Mouse (Mus musculus) frontal cortex, postnatal 14 days (tissue): Measurements from ENCODE around the gene Dll3.

Experiments
- DNase-seq, 2 experiments: peaks; one replicate each; pipeline ENCODE4 v3.0.0; 2022; ENCODE audit warnings: low spot score in 2 of 2

Dll3 gene

DNA sequence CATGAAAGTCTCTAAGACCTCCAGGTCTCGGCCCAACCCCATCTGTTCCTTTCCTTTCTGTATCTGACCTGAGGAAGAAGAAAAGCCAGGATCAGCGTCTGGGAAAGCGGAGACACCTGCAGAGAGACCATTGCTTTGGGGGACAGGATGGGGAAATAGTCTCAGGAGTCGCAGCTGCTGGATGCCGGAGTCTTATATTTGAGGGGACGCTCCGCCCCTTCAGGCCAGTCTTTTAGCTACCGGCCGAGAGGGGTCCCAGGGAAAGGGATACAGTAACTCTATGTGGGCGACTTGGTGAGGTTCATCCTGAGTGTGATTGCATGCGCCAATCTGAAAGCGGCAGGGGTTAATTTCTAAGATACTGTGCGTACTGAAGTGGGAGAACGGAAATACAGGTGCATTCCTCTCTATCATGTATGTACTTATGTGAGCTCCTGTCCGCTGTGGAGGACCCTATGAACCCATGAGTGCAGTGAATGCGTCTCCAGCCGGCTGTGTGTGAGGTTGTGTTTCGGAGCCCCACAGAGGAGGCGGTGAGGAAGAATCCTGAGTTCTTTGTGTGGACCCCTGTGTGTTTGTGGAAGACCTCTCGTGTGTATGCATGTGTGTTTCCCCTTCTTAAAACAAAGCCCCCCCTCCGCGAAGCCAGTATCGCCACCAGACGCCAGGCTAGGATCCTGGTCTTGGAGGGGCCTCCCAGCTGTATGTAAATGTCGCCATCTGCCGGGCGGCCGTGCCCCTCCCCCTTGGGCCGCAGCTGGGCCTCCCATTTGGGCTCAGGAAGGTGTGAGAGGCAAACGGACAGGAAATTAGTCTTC is at the start of gene Dll3:
Gene Dll3 (minus strand): TSS at position 623 of the 818 bp plus-strand sequence.
- DNase-seq, result peak in 1 of 2 experiments; percentile 50

GRCm38 (mm10) chr7:28351676-28352191 is 49.7 kb upstream of the Dll3 start:
- no peak for DNase-seq

GRCm38 (mm10) chr7:28350155-28350883 is 48.3 kb upstream of the Dll3 start, which contains the start of gene Rps16:
Rps16 (plus strand) TSS chr7:28350652.
- DNase-seq, result peak; percentile 95 to 97

DNA sequence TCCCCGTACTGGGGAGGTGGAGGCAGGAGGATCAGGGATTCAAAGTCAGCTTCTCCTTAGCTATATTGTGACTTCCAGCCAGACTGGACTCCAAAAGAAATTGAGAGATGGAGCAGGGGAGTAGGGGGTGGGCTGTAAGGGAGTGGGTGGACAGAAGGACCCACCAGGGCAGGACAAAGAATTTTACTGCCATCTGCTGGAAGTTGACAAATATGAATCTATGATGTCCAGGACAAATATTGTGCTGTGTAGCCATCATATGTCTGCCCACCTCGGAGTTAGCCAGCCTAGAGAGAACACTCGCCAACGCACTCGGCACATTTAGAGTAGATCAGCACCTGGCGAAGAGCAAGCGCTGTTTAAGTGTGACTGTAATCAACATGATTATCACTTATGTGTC is 46.6 kb upstream of the Dll3 start:
- no peak for DNase-seq

DNA sequence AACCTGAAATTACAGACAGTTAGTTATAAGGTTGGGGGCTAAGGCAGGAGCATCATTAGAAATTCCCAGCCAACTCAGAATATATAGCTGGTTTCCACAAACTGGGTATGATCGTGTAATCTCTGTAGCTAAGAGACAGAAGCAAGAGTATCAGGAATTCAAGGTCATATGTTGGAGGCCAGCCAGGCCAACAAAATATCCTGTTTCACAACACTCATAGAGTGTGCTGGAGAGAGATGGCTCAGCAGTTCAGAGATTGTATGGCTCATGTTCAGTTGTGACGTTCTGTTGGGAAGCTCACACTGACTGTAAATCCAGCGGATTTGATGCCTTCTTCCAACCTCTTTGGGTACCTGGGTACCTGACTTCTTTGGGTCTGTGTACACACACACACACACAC is 45.7 kb upstream of the Dll3 start:
- no peak for DNase-seq

DNA sequence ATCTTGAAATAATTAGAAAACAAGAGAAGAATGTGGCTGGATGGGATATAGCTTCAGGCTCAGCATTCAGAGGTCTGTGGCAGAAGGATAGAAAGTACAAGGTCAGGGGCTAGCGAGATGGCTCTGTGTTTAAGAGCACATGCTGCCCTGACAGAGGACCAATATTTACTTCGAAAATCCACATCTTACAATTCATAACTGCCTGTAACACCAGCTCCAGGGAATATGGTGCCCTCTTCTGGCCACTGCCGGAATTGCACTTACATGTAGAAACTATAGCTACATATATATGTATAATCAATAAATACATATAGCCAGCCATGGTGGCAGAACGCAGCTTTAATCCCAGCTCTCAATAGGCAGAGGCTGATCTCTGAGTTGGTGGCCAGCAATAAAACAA is 42.6 kb upstream of the Dll3 start:
- peak in 1 of 2 experiments; percentile 58 for DNase-seq

GRCm38 (mm10) chr7:28341381-28341780 is 39.3 kb upstream of the Dll3 start:
- no peak for DNase-seq

GRCm38 (mm10) chr7:28339213-28339917 is 37.3 kb upstream of the Dll3 start:
- DNase-seq, result no peak

DNA sequence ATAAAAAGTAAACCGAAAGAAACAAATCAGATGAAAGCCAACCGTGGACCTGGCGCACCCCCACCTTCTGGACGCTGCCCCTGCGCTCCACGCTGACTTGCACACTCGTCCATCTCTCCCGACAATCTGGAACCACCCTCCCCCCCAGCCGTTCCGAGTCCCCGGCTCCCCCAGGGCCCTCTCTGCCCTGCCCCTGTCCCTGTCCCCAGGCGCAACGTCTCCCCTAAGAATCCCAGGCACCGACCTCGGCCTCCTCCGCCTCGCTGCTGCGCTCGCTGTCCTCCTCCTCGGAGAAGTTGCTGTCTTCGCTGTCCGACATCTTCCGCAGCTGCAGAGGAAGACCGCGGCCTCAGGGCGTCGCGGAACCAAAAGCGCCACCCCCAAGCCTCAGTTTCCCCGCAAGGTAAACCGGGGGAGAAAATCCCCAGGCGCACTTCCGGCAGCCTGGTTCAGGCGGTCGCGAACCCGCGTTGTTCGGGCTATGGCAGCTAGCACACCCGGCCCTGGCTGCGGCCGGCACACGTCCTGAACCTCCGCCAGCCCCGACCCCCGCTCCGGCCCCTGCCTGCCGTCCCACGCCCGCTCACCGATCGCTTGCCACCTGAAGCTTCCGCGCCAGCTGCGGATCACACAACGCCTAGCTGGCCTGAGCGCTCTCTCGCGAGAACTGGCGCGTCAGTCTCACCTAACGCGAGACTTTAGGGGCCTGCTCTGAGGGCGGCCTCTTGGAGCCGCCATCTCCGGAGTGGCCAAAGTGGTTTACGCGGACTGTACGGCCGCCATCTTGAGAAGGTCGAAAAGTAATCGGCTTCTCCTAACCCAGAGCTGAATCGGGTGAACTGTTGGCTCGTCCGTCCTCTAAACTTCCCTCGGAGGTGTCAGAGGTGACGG is 36.3 kb upstream of the Dll3 start, which contains the start of gene Supt5:
Gene Supt5 (minus strand): TSS at position 639 of the 891 bp plus-strand sequence.
- DNase-seq, result peak; percentile 94

DNA sequence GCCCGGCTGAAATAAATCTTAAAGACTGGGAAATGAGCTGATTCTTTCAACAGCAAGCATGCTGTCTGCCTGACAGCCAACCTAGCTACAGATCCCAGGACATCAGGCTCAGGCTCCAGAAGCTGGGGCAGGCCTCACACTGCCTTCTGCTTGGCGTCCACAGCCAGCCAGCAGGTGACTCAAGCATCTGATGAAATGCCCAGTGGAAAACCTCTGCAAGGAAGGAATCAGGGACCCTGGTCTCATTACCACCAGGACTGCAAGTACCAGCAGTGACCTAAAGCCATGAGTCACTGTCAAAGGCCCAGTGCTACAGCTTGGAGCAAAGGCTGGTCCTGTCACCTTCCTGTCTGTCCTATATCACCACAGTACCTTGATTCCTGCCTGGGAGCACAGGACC is 33.4 kb upstream of the Dll3 start:
- DNase-seq, result no peak

DNA sequence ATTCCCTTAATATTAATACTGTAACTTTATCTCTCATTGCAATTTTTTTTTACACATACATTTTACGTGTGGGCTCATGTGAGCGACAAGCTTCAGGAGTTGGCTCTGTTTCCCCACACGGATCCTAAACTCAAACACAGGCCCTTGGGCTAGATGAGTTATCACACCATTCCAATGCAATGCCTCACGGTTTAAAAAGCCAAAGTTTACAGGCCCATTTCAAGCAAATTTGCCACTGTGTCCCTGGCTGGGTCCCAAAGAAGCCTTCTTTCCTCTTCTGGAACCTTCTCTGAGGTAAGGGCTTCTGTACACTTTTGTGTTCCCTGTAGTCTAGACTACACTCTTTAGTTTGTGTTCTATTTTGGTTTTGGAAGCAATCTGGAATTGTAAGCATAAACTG is 32.5 kb upstream of the Dll3 start:
- DNase-seq, result no peak

GRCm38 (mm10) chr7:28328260-28328659 is 26.2 kb upstream of the Dll3 start:
- no peak for DNase-seq

GRCm38 (mm10) chr7:28326457-28326856 is 24.4 kb upstream of the Dll3 start:
- DNase-seq, result no peak

DNA sequence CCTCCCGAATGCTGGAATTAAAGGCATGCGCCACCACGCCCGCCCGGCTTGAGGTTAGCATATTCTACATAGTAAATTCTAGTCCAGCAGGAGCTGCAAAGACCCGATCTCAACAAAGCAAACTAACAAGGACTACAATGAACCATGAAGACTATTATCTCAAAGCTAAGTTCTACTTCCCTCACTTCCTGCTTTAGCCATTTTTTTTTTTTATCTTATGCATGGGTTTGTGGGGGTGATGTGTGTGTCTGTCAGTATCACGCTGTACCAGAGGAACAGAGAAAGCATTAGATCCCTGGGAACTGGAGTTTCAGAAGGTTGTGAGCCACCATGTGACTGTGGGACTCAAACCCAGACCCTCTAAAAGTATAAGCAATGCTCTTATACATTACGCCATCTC is 23.3 kb upstream of the Dll3 start:
- no peak for DNase-seq

DNA sequence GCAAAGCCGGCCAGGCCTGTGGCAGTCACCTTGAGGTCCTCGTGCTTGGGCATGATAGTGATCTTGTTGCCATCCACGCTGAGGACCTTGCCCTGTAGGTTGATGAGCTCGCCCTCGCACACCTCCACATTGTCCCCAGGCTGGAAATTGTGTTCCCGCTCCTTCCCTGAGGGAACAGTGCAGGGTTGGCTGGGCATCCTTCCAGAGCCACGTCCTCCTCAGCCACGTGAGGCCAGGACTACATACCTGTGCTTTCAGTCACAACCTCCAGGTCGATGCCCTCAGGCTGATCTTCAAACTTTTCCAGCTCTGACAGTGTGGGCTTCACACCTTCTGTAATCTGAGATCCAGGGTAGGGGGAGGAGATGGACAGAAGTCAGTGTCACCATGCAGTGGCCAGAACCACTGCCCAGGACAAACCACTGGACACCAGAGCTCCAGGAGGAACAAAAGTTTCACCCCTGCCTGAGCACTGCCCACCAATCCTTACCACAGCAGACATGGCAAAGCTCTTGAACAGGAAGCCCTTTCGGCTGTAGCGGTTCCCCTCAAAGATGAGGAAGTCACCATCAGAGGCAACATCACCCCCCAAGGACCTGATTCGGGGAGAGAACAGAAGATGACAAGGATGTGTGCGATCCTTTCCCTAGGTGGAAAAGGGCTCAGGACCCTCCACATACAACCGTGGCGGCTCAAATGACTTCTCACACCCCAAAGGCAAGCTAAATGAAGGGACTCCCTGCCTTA is 20.1 kb upstream of the Dll3 start:
- no peak for DNase-seq

GRCm38 (mm10) chr7:28318714-28319113 is 16.7 kb upstream of the Dll3 start:
- no peak for DNase-seq

DNA sequence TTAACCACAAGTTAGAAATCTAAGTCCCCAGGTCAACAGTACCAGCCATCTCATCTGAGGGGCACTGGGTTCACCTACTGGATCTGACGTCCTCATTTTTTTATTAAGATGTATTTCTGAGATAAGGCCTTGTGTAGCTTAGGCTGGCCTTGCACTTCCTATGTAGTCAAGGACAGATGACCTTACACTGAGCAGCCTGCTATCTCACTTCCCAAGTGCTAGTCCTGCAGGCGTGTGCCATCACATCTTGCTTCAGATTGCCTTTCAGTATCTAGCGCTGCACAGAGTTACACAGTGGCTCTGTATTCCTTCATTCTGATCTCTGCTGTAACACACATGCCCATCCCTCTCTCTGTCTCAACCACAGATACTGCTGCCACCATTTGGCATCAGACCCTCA is 16.0 kb upstream of the Dll3 start:
- no peak for DNase-seq

GRCm38 (mm10) chr7:28311926-28312543 is 10.0 kb upstream of the Dll3 start, which contains the start of gene Timm50:
Timm50 (minus strand) TSS chr7:28312072.
- DNase-seq, result peak; percentile 97

DNA sequence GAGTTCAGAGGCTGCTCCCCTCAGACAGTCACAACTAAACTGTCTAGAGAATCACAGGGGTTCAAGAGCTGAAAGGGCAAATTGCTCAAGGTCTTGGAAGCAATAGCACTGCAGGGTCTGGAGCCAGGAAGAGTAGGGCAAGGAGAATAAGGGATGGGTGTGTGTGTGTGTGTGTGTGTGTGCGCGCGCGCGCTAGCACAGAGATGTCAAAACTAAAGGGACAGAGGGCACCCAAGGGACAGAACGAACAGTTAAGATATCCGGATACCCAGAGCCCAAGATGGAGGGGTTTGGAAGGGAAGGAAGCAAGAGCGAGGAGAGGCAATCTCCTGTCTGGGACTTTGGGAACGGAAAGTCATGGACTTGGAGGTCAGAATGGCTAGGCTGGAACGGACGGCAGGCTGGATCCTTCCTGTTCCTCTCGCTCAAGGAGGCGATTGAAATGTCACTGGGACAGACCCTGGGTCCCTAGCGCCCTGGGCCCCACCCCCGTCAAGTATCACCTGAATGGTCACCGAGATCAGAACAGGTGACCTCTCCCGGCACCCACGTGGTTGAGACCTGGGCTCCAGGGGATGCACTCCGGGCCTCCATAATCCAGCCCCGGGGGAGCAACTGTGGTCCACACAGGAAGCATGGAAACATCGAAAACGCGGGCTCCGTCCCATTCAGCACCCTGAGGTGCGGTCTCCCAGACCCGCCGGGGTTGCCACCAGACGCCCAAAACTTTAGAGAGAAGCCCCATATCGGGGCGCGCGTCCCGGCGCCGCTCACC is 9.3 kb upstream of the Dll3 start:
- no peak for DNase-seq
